In the genomic region with DNA sequence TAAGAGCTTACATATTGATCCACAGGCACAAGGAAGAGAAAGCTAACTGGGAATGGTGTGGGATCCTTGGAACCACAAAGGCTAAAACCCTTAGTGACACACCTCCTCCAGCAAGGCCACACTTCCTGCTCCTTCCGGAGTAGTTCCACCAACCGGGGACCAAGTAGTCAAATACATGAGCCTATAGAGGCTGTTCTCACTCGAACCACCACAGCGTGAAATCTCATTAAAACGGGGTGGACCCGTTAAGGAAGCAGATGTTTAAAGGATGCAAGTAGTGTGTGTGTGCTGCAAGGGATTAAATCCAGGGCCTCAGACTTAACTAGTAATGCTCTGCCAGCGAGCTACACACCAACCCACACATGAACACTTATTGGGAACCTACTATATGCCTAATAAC, we compare ENCODE assay signal across 28 mouse cellular contexts. TPM values are rescaled to one million over a fixed set of nuclear protein-coding genes. Genes with fewer than 3 reads are reported as not detected.
DNase-seq lines count a peak whose midpoint lies in the region; ATAC-seq lines count a peak whose summit lies in the region.
"Had no signal": no experiment of that assay in that cellular context is flagged by ENCODE, and none has a peak within 500 bp of the region (broad histone marks: within the 10 kb centered on the region; RNA-seq: fewer than 3 reads in every experiment).

No protein-coding gene starts in this region.

- peak; percentile 22 for DNase-seq in embryo, embryonic 10.5 days (ENCODE audit: low spot score)
- DNase-seq in embryo, embryonic 9.5 days (ENCODE audit: extremely low spot score): no peak
- DNase-seq in midbrain, embryonic 10.5 days (ENCODE audit: low spot score): peak; percentile 43
- DNase-seq in cerebellum, postnatal 4 days (ENCODE audit: low spot score in 2 of 2): no peak
- DNase-seq: adrenal gland, postnatal 25 days; cerebellum, adult 11-12 months; cerebellum, postnatal 10 days; gastrocnemius, postnatal 10 days; kidney, adult 18-20 months; left cerebral cortex, postnatal 4 days; liver, postnatal 0 days; right cerebral cortex, adult 18-20 months; right cerebral cortex, postnatal 4 days; thymus, postnatal 36 days had no signal

- no peaks in the 10 kb centered on the region for H3K36me3 ChIP-seq in midbrain, embryonic 10.5 days
- H3K36me3 ChIP-seq in midbrain, embryonic 16.5 days (ENCODE audit: control insufficient read depth, insufficient read depth, low read length): no peaks in the 10 kb centered on the region
- no peaks in the 10 kb centered on the region for H3K36me3 ChIP-seq in limb, embryonic 13.5 days
- H3K36me3 ChIP-seq: hindbrain, embryonic 12.5 days; midbrain, embryonic 13.5 days; neural tube, embryonic 13.5 days had no signal

- no peak overlapping the region for H3K4me3 ChIP-seq in midbrain, embryonic 10.5 days
- no peak overlapping the region for H3K4me3 ChIP-seq in midbrain, embryonic 16.5 days (ENCODE audit: low read depth, low read length)
- no peak overlapping the region for H3K4me3 ChIP-seq in brown adipose tissue, adult 24 weeks (ENCODE audit: insufficient read depth, low read depth, low read length)
- no peak overlapping the region for H3K4me3 ChIP-seq in limb, embryonic 13.5 days
- H3K4me3 ChIP-seq: erythroblast, embryonic 14.5 days; forebrain, embryonic 13.5 days; hindbrain, embryonic 12.5 days; midbrain, embryonic 13.5 days; myocyte; neural tube, embryonic 13.5 days had no signal

- no peak overlapping the region for H3K9ac ChIP-seq in midbrain, embryonic 16.5 days (ENCODE audit: low read depth, low read length)
- no peak overlapping the region for H3K9ac ChIP-seq in limb, embryonic 13.5 days
- H3K9ac ChIP-seq: forebrain, embryonic 13.5 days; hindbrain, embryonic 12.5 days; liver, postnatal 0 days; midbrain, embryonic 13.5 days; neural tube, embryonic 13.5 days had no signal

- 0 out of 2 replicates have a peak, but pooled peaks cover 3% of the 10 kb centered on the region for H3K27me3 ChIP-seq in midbrain, embryonic 10.5 days (ENCODE audit: low read depth, poor library complexity, severe bottlenecking)
- H3K27me3 ChIP-seq in midbrain, embryonic 16.5 days (ENCODE audit: control insufficient read depth, insufficient read depth, low read depth, low read length): no peaks in the 10 kb centered on the region
- no peaks in the 10 kb centered on the region for H3K27me3 ChIP-seq in limb, embryonic 13.5 days
- H3K27me3 ChIP-seq: forebrain, embryonic 13.5 days; hindbrain, embryonic 12.5 days; midbrain, embryonic 13.5 days; neural tube, embryonic 13.5 days had no signal

- H3K9me3 ChIP-seq in midbrain, embryonic 10.5 days (replicated peaks): no peaks in the 10 kb centered on the region
- no peaks in the 10 kb centered on the region for H3K9me3 ChIP-seq in midbrain, embryonic 16.5 days (replicated peaks; ENCODE audit: control insufficient read depth, low read length, poor library complexity, severe bottlenecking)
- no peaks in the 10 kb centered on the region for H3K9me3 ChIP-seq in limb, embryonic 13.5 days
- H3K9me3 ChIP-seq: forebrain, embryonic 13.5 days; hindbrain, embryonic 12.5 days; midbrain, embryonic 13.5 days; neural tube, embryonic 13.5 days had no signal

- H3K4me2 ChIP-seq in midbrain, embryonic 16.5 days (ENCODE audit: low read length): no peak overlapping the region
- H3K4me2 ChIP-seq in limb, embryonic 13.5 days (replicated peaks): no peak overlapping the region
- H3K4me2 ChIP-seq: forebrain, embryonic 13.5 days; heart, embryonic 11.5 days; hindbrain, embryonic 12.5 days; liver, embryonic 11.5 days; midbrain, embryonic 13.5 days; neural tube, embryonic 13.5 days had no signal

- H3K4me1 ChIP-seq in midbrain, embryonic 10.5 days: peaks cover 15% of the 10 kb centered on the region
- H3K4me1 ChIP-seq in midbrain, embryonic 16.5 days (ENCODE audit: control insufficient read depth, insufficient read depth, low read length): no peaks in the 10 kb centered on the region
- H3K4me1 ChIP-seq in brown adipose tissue, adult 24 weeks (ENCODE audit: control insufficient read depth, insufficient read depth, insufficient read length, low read length): no peaks in the 10 kb centered on the region; the same call in 1 of the 2 replicates
- H3K4me1 ChIP-seq in limb, embryonic 13.5 days: peaks cover 3% of the 10 kb centered on the region; the same call in 1 of the 2 replicates
- H3K4me1 ChIP-seq: forebrain, embryonic 13.5 days; hindbrain, embryonic 12.5 days; midbrain, embryonic 13.5 days; neural tube, embryonic 13.5 days had no signal

- H3K27ac ChIP-seq in midbrain, embryonic 10.5 days (replicated peaks): peak overlapping the region; percentile 65
- H3K27ac ChIP-seq in midbrain, embryonic 16.5 days (ENCODE audit: low read length): no peak overlapping the region
- H3K27ac ChIP-seq in brown adipose tissue, adult 24 weeks (replicated peaks; ENCODE audit: low read depth, low read length): 0 out of 2 replicates have a peak overlapping the region, but pooled peaks have one; percentile 33
- no peak overlapping the region for H3K27ac ChIP-seq in limb, embryonic 13.5 days
- H3K27ac ChIP-seq: forebrain, embryonic 13.5 days; hindbrain, embryonic 12.5 days; kidney, postnatal 0 days; midbrain, embryonic 13.5 days; neural tube, embryonic 13.5 days had no signal

- 26% methylated on average over 7 of the region's 7 CpGs for WGBS in midbrain, embryonic 10.5 days
- WGBS in midbrain, embryonic 16.5 days: 16% methylated on average over 7 of the region's 7 CpGs
- 24% methylated on average over 7 of the region's 7 CpGs for WGBS in limb, embryonic 13.5 days

- ATAC-seq in midbrain, embryonic 16.5 days: no peak
- peak; percentile 48; the same call in 1 of the 2 replicates for ATAC-seq in limb, embryonic 13.5 days (ENCODE audit: low FRiP score, low read depth)
- ATAC-seq: forebrain, embryonic 13.5 days; inflammation-experienced regulatory T-cells, adult 6 months; liver, postnatal 0 days; lung, postnatal 0 days; midbrain, embryonic 13.5 days had no signal

RNA-seq across cellular contexts. Expression of a gene that starts 27.8 kb away (rescaled TPM):
- polyA plus RNA-seq in midbrain, embryonic 10.5 days (2016; fragmentation: Nextera tagmentation; extraction: Ambion mirVana): 72.9 and 73.6 TPM in 2 replicates
- 7.4 and 8.2 TPM in 2 replicates for polyA plus RNA-seq in midbrain, embryonic 16.5 days (2015; fragmentation: Nextera tagmentation; extraction: Ambion mirVana)
- polyA plus RNA-seq in brown adipose tissue, adult 24 weeks (2012; ENCODE audit: insufficient read depth, insufficient read length, missing spikeins): 4.2 and 6.7 TPM in 2 replicates
- 98.7 and 103 TPM in 2 replicates for polyA plus RNA-seq in limb, embryonic 13.5 days (2015; fragmentation: Nextera tagmentation; extraction: Ambion mirVana)

Comparison
In these comparisons a context has a peak if more than half of its experiments do, and no peak if none do; other contexts are left out.
1. DNase-seq: peak in embryo, embryonic 10.5 days (single experiment) and midbrain, embryonic 10.5 days (single experiment); none in embryo, embryonic 9.5 days (single experiment) and cerebellum, postnatal 4 days (0 of 2).
2. H3K27ac ChIP-seq: peak in midbrain, embryonic 10.5 days (single experiment) and brown adipose tissue, adult 24 weeks (single experiment); none in midbrain, embryonic 16.5 days (single experiment) and limb, embryonic 13.5 days (single experiment).